Mouse (Mus musculus) small intestine, adult 2 months (tissue): ENCODE measurements around the gene Slc15a3.

Source experiments
- CTCF ChIP-seq: fragments of 200-500 bp; IDR thresholded peaks from 2 replicates; pipeline ENCODE4 v1.5.1; 2012; ENCODE audit warnings: low read depth, mild to moderate bottlenecking, control low read depth, inconsistent platforms, low read length, moderate library complexity, mixed read lengths; ENCODE audit not compliant: insufficient replicate concordance, insufficient read length; ENCODE audit errors: extremely low read depth
- POLR2A ChIP-seq: fragments of 200-500 bp; IDR thresholded peaks from 2 replicates; pipeline ENCODE4 v1.6.1; 2012; ENCODE audit warnings: low read depth, mild to moderate bottlenecking, control low read depth, inconsistent platforms, low read length, moderate library complexity

DNA sequence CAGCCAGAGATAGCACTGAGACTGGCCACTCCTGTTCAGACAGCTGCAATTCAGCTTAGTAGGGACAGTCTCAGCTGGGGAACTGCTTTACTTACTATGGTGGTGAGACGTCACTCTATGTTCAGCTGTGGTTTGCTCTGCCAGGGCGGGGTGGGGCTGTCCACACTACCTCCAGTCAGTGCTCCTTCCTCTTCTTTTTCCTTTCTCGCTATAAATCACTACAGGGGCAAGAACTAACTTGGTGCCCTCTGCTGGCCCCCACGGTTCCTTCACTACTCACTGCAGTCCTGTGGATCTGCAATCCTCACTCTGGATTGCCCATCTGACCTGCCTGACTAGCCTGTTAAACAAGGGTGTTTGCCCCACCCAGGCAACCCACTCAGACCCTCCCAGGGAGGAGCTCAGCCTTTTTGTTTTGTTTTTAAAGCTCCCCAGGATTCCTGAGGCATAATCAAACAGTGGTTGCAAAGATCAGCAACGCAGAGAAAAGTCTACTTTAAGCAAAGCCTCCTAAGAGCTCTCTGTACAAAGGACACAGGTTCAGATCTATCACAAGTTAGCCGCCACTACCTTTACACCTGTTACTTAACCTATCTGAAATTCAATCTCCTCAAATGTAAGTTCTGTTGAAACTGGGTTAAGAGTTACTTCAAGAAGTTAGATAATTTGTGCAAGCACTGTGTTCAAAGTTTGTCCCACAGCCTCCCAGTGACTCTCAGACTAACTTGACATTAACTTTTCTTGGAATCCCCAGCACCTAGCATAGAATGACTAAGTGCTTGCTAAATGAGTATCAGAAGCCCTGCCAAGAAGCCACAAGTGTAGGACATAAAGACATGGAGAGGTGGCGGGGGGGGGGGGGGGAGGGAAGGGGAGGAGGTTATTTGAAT lies 40.8 kb downstream of the Slc15a3 start:
- TF ChIP-seq CTCF (peak; percentile 34; the same call in 1 of the 2 replicates), POLR2A (no peak)
